Comparison of ENCODE assay signal across 12 mouse cellular contexts in the genomic region with DNA sequence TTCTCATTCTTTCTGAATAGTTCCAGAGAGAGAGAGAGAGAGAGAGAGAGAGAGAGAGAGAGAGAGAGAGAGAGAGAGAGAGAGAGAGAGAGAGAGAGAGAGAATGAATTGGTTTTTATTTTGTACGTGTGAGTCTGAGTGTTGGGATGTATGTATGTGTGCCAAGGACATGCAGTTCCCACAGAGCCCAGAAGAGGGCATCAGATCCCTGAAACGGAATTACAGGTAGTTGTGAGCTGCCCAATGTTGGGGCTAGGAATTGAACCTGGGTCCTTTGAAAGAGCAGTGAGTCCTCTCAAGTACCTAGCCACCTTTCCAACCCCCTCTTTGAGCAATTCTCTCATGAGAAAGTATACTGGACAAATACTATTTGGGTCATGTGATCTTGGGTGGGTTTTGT.
DNase-seq lines count a peak whose midpoint lies in the region; ATAC-seq and TF ChIP-seq lines count a peak whose summit lies in the region.
"Had no signal": no experiment of that assay in that cellular context is flagged by ENCODE, and none has a peak within 500 bp of the region (broad histone marks: within the 10 kb centered on the region; RNA-seq: fewer than 3 reads in every experiment).

No protein-coding gene starts in this region.

- TF ChIP-seq EP300 in ES-Bruce4 (IDR thresholded peaks at IDR 0.05; ENCODE audit: insufficient read depth, low read depth, low read length): no peak

- TF ChIP-seq CTCF in cerebellum, adult 2 months (IDR thresholded peaks at IDR 0.05; ENCODE audit: borderline replicate concordance, insufficient read depth, low read depth, low read length): peak; percentile 50; the same call in 1 of the 2 replicates
- peak; percentile 70 for TF ChIP-seq CTCF in layer of hippocampus, adult 2 months (conservative IDR thresholded peaks at IDR 0.05)
- TF ChIP-seq CTCF in ES-Bruce4 (IDR thresholded peaks at IDR 0.05; ENCODE audit: low read depth, low read length): peak; percentile 31

- no peak overlapping the region for H3K9ac ChIP-seq in ES-Bruce4 (ENCODE audit: low read depth, poor library complexity, severe bottlenecking)
- H3K9ac ChIP-seq in forebrain, embryonic 15.5 days (replicated peaks): no peak overlapping the region
- H3K9ac ChIP-seq: forebrain, embryonic 12.5 days; liver, embryonic 12.5 days; midbrain, embryonic 13.5 days had no signal

- H3K9me3 ChIP-seq in ES-Bruce4 (replicated peaks; ENCODE audit: control insufficient read depth, insufficient read depth, low read length, poor library complexity, severe bottlenecking): no peaks in the 10 kb centered on the region
- H3K9me3 ChIP-seq in forebrain, embryonic 15.5 days: no peaks in the 10 kb centered on the region
- H3K9me3 ChIP-seq: forebrain, embryonic 12.5 days; midbrain, embryonic 13.5 days had no signal

- peak in 1 of 2 experiments; percentile 56 for DNase-seq in cerebellum, adult 2 months
- DNase-seq in cerebellum, adult 8-10 months: no peak
- no peak for DNase-seq in layer of hippocampus, adult 2 months (ENCODE audit: low spot score in 2 of 2)
- DNase-seq in layer of hippocampus, adult 8-10 months (ENCODE audit: low spot score in 2 of 2): no peak
- DNase-seq in cerebellum, postnatal 14 days: peak; percentile 67 to 78
- no peak for DNase-seq in frontal cortex, postnatal 36 days (ENCODE audit: low spot score in 2 of 2)

- no peak overlapping the region for H3K4me2 ChIP-seq in forebrain, embryonic 15.5 days (replicated peaks)
- H3K4me2 ChIP-seq: forebrain, embryonic 12.5 days; liver, embryonic 12.5 days; midbrain, embryonic 13.5 days had no signal

- H3K27me3 ChIP-seq in cerebellum, adult 2 months (ENCODE audit: control insufficient read depth, insufficient read depth, low read length): no peaks in the 10 kb centered on the region
- H3K27me3 ChIP-seq in ES-Bruce4 (ENCODE audit: control insufficient read depth, insufficient read depth, low read length, poor library complexity, severe bottlenecking): no peaks in the 10 kb centered on the region
- H3K27me3 ChIP-seq in forebrain, embryonic 15.5 days: no peaks in the 10 kb centered on the region
- H3K27me3 ChIP-seq: forebrain, embryonic 12.5 days; liver, embryonic 12.5 days; midbrain, embryonic 13.5 days had no signal

- ATAC-seq in forebrain, embryonic 15.5 days (replicated peaks): no peak
- ATAC-seq: activated CD4-positive, CD25-positive, alpha-beta regulatory T cell, adult 4 months; liver, embryonic 12.5 days; midbrain, embryonic 13.5 days had no signal

- peaks cover 34% of the 10 kb centered on the region for H3K4me1 ChIP-seq in cerebellum, adult 2 months (ENCODE audit: control insufficient read depth, insufficient read depth, low read length)
- no peaks in the 10 kb centered on the region for H3K4me1 ChIP-seq in ES-Bruce4 (ENCODE audit: control insufficient read depth, insufficient read depth, low read length)
- peaks cover 8% of the 10 kb centered on the region for H3K4me1 ChIP-seq in forebrain, embryonic 15.5 days
- H3K4me1 ChIP-seq: liver, embryonic 12.5 days had no signal

- H3K4me3 ChIP-seq in cerebellum, adult 2 months (replicated peaks; ENCODE audit: insufficient read depth, low read depth, low read length): no peak overlapping the region
- H3K4me3 ChIP-seq in layer of hippocampus, adult 2 months: no peak overlapping the region
- H3K4me3 ChIP-seq in ES-Bruce4 (ENCODE audit: low read depth, low read length): no peak overlapping the region
- H3K4me3 ChIP-seq in forebrain, embryonic 15.5 days: no peak overlapping the region
- H3K4me3 ChIP-seq: forebrain, embryonic 12.5 days; liver, embryonic 12.5 days; midbrain, embryonic 13.5 days had no signal

- TF ChIP-seq POLR2A in cerebellum, adult 2 months (IDR thresholded peaks at IDR 0.05; ENCODE audit: borderline replicate concordance, insufficient read depth, low read length): no peak
- TF ChIP-seq POLR2A in ES-Bruce4 (IDR thresholded peaks at IDR 0.05; ENCODE audit: insufficient read depth, low read length): no peak

- no peaks in the 10 kb centered on the region for H3K36me3 ChIP-seq in ES-Bruce4 (ENCODE audit: control insufficient read depth, insufficient read depth, low read length, poor library complexity, severe bottlenecking)
- no peaks in the 10 kb centered on the region for H3K36me3 ChIP-seq in forebrain, embryonic 15.5 days
- H3K36me3 ChIP-seq: forebrain, embryonic 12.5 days; liver, embryonic 12.5 days; midbrain, embryonic 13.5 days had no signal

- 69% methylated on average over 2 of the region's 2 CpGs for WGBS in cerebellum, adult 2 months
- WGBS in forebrain, embryonic 15.5 days: 72% methylated on average over 2 of the region's 2 CpGs

- no peak overlapping the region for H3K27ac ChIP-seq in cerebellum, adult 2 months (ENCODE audit: insufficient read depth, low read length)
- no peak overlapping the region for H3K27ac ChIP-seq in layer of hippocampus, adult 2 months
- no peak overlapping the region for H3K27ac ChIP-seq in ES-Bruce4 (ENCODE audit: insufficient read depth, low read length)
- no peak overlapping the region for H3K27ac ChIP-seq in forebrain, embryonic 15.5 days (replicated peaks)
- H3K27ac ChIP-seq: forebrain, embryonic 12.5 days; liver, embryonic 12.5 days; midbrain, embryonic 13.5 days had no signal

Comparison
In these comparisons a context has a peak if more than half of its experiments do, and no peak if none do; other contexts are left out.
1. DNase-seq: peak in cerebellum, postnatal 14 days (2 of 2); none in cerebellum, adult 8-10 months (single experiment), layer of hippocampus, adult 2 months (0 of 2), layer of hippocampus, adult 8-10 months (0 of 2) and frontal cortex, postnatal 36 days (0 of 2).
2. Peak in every context shown above with its lines, with median percentiles within 50 percentile points of each other: CTCF ChIP-seq.